Mouse (Mus musculus): ENCODE measurements around the gene Cic.
"Not testable (repeated sequence)": the region's sequence is repeated elsewhere in the genome, so short reads cannot be mapped to it uniquely, and the experiment has no call there.

Gene Cic

GRCm38 (mm10) chr7:25244562-25245369 is 22.7 kb upstream of the Cic start:
- DNase-seq, result no peak

- DNase-seq, result peak; percentile 77
Measured at GRCm38 (mm10) chr7:25246079-25246758, 21.3 kb upstream of the Cic start.

GRCm38 (mm10) chr7:25246759-25247137 is 20.8 kb upstream of the Cic start:
- peak; percentile 38 for DNase-seq

- no peak for DNase-seq
Measured at GRCm38 (mm10) chr7:25247498-25247897, 20.0 kb upstream of the Cic start.

GRCm38 (mm10) chr7:25248018-25248647 is 19.4 kb upstream of the Cic start:
- peak; percentile 68 for DNase-seq

- DNase-seq, result no peak
Measured at GRCm38 (mm10) chr7:25248846-25249313, 18.6 kb upstream of the Cic start.

GRCm38 (mm10) chr7:25249314-25250140 is 18.0 kb upstream of the Cic start:
- peak; percentile 79 for DNase-seq

- peak; percentile 97 for DNase-seq
Measured at GRCm38 (mm10) chr7:25250141-25250972, 17.1 kb upstream of the Cic start, which contains the start of gene Erf. Gene Erf (minus strand): TSS chr7:25250761.

GRCm38 (mm10) chr7:25251071-25251791 is 16.3 kb upstream of the Cic start:
- peak; percentile 46 for DNase-seq

- no peak for DNase-seq
Measured at GRCm38 (mm10) chr7:25251822-25252221, 15.7 kb upstream of the Cic start.

- DNase-seq, result no peak
Measured at GRCm38 (mm10) chr7:25261896-25262295, 5.6 kb upstream of the Cic start.

- DNase-seq, result no peak
Measured at GRCm38 (mm10) chr7:25263968-25264870, 3.3 kb upstream of the Cic start.

- DNase-seq, result not testable (repeated sequence)
Measured at GRCm38 (mm10) chr7:25265743-25266142, 1.8 kb upstream of the Cic start.

- DNase-seq, result no peak
Measured at GRCm38 (mm10) chr7:25266180-25266962, 1.1 kb upstream of the Cic start.

GRCm38 (mm10) chr7:25267751-25268463 is 403 bp downstream of the Cic start:
- peak; percentile 98 for DNase-seq

- no peak for DNase-seq
Measured at GRCm38 (mm10) chr7:25268588-25268987, 1.1 kb downstream of the Cic start.

- DNase-seq, result no peak
Measured at GRCm38 (mm10) chr7:25269029-25269428, 1.5 kb downstream of the Cic start.

- DNase-seq, result no peak
Measured at GRCm38 (mm10) chr7:25269545-25270271, 2.2 kb downstream of the Cic start.

Data from right cerebral cortex, postnatal 14 days (tissue).